Mouse (Mus musculus) E14TG2a.4 (cell line): ENCODE measurements around the gene Fam163b.

ENCODE experiments used
- CTCF ChIP-seq: conservative IDR thresholded peaks from 2 replicates; pipeline ENCODE4 v1.5.1; 2014; ENCODE audit warnings: low read length
- NANOG ChIP-seq: IDR thresholded peaks from 2 replicates; pipeline ENCODE4 v1.6.1; 2014; ENCODE audit warnings: borderline replicate concordance, low read length, mixed read lengths
- POU5F1 ChIP-seq: IDR thresholded peaks from 2 replicates; pipeline ENCODE4 v1.6.1; 2014; ENCODE audit warnings: low read length, borderline replicate concordance

DNA sequence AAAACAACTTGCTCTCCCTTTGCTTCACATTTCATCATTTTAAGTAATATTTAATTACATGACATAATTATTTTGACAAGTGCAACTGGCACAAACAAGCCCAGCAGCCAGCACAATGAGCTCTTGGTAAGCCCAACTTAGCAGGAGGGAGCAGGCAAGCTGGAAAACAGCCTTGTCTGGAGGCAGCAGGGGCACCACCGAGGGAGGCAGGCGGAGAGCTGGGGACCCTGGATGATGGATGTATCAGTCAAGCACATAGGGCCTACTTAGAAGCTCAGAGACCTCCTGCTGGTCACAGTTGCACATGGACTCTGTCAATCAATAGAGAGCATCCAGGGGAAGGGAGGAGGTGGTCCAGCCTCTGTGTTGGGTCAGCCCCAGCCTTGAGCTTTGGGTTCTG is 74.3 kb downstream of the Fam163b start:
- TF ChIP-seq CTCF (no peak), NANOG (no peak), POU5F1 (no peak)
